Mouse (Mus musculus) embryonic facial prominence, embryonic 14.5 days (tissue): Measurements from ENCODE around the gene Cdk12. TPM values are rescaled to one million over a fixed set of nuclear protein-coding genes. Genes with fewer than 3 reads are reported as not detected.
A peak's percentile ranks its signal among the peaks of the same experiment; 100 is the strongest.
"Not testable (repeated sequence)": the region's sequence is repeated elsewhere in the genome, so short reads cannot be mapped to it uniquely, and the experiment has no call there.

ENCODE experiments used
- ATAC-seq: fragments of 200-750 bp; cut with Nextera tagmentation; 2 replicates; pipeline ENCODE4 v1.8.0; 2017; ENCODE audit warnings: low read depth, moderate number of reproducible peaks, moderate TSS enrichment
- DNase-seq: peaks from one replicate; pipeline ENCODE4 v3.0.0-alpha.2; 2015; ENCODE audit warnings: low spot score
- H3K27ac ChIP-seq: fragments of 300-500 bp; sonication (generic); replicated peaks from 2 replicates; pipeline ENCODE4 v1.5.1; 2014; ENCODE audit warnings: low read depth, mild to moderate bottlenecking, low read length, moderate library complexity
- H3K27me3 ChIP-seq: fragments of 300-500 bp; sonication (generic); replicated peaks from 2 replicates; pipeline ENCODE4 v1.6.1; 2014; ENCODE audit warnings: low read length; ENCODE audit not compliant: control insufficient read depth, insufficient read depth
- H3K36me3 ChIP-seq: fragments of 300-500 bp; sonication (generic); 2 replicates; pipeline ENCODE4 v1.6.1; 2014; ENCODE audit warnings: low read length, mixed read lengths; ENCODE audit not compliant: control insufficient read depth, insufficient read depth
- H3K4me1 ChIP-seq: fragments of 300-500 bp; sonication (generic); 2 replicates; pipeline ENCODE4 v1.6.1; 2014; ENCODE audit warnings: antibody characterized with exemption, low read length; ENCODE audit not compliant: control insufficient read depth, insufficient read depth
- H3K4me2 ChIP-seq: fragments of 300-500 bp; sonication (generic); 2 replicates; pipeline ENCODE4 v1.6.1; 2014; ENCODE audit warnings: low read depth, mild to moderate bottlenecking, low read length, moderate library complexity, mixed read lengths
- H3K4me3 ChIP-seq: fragments of 300-500 bp; sonication (generic); 2 replicates; pipeline ENCODE4 v1.5.1; 2014; ENCODE audit warnings: low read depth, mild to moderate bottlenecking, low read length
- H3K9ac ChIP-seq: fragments of 300-500 bp; sonication (generic); 2 replicates; pipeline ENCODE4 v1.6.1; 2014; ENCODE audit warnings: low read depth, mild to moderate bottlenecking, low read length, moderate library complexity, mixed read lengths
- H3K9me3 ChIP-seq: fragments of 300-500 bp; sonication (generic); 2 replicates; pipeline ENCODE4 v1.6.1; 2016; ENCODE audit warnings: low read length; ENCODE audit not compliant: control insufficient read depth
- WGBS: fragments of 180-500 bp; shearing (Covaris S2); extraction: QIAGEN DNeasy Blood & Tissue Kit; methylation state at CpG from one replicate; pipeline ENCODE4 v1.1.7; 2014; 5-methylcytosine and 5-hydroxymethylcytosine counted together
- polyA plus RNA-seq: library from polyadenylated mRNA; unstranded; fragments of >200 nt; fragmentation: Nextera tagmentation; extraction: Ambion mirVana; gene quantifications from 2 replicates; pipeline ENCODE4 v1.2.1, GENCODE M21; 2014

Cdk12 gene
- polyA plus RNA-seq, 1 experiment from 2014 or later = 9.8 TPM

GRCm38 (mm10) chr11:98201791-98202640 lies 843 bp upstream of the Cdk12 start:
- Histone ChIP-seq H3K9ac (peak overlapping the region; percentile 98), H3K9me3 (no peaks in the 10 kb centered on the region), H3K36me3 (no peaks in the 10 kb centered on the region), H3K27ac (peak overlapping the region; percentile 100), H3K4me3 (peak overlapping the region; percentile 79), H3K27me3 (no peaks in the 10 kb centered on the region), H3K4me2 (peak overlapping the region; percentile 81), H3K4me1 (peaks cover 10% of the 10 kb centered on the region)
- ATAC-seq (peak; percentile 5), DNase-seq (peak; percentile 9)
- 2% methylated on average over 27 of the region's 27 CpGs for WGBS

GRCm38 (mm10) chr11:98203351-98203911 lies 572 bp downstream of the Cdk12 start:
- WGBS = under 1% methylated on average over 37 of the region's 37 CpGs
- ATAC-seq (no peak; the same call in 1 of the 2 replicates), DNase-seq (no peak)
- no peaks in the 10 kb centered on the region for H3K9me3 ChIP-seq
- H3K9ac ChIP-seq = peak overlapping the region; percentile 98
- peaks cover 10% of the 10 kb centered on the region for H3K4me1 ChIP-seq
- H3K27ac ChIP-seq = peak overlapping the region; percentile 100
- H3K27me3 ChIP-seq = no peaks in the 10 kb centered on the region
- peaks cover 11% of the 10 kb centered on the region for H3K36me3 ChIP-seq
- peak overlapping the region; percentile 87 for H3K4me2 ChIP-seq
- peak overlapping the region; percentile 79 for H3K4me3 ChIP-seq

GRCm38 (mm10) chr11:98203931-98204421 lies 1.1 kb downstream of the Cdk12 start:
- H3K4me1 ChIP-seq = peaks cover 10% of the 10 kb centered on the region
- 0% methylated on average over 15 of the region's 16 CpGs for WGBS
- peak overlapping the region; percentile 87 for H3K4me2 ChIP-seq
- no peaks in the 10 kb centered on the region for H3K27me3 ChIP-seq
- peaks cover 16% of the 10 kb centered on the region for H3K36me3 ChIP-seq
- ATAC-seq (no peak), DNase-seq (peak; percentile 1)
- H3K27ac ChIP-seq = peak overlapping the region; percentile 100; the same call in 1 of the 2 replicates
- peak overlapping the region; percentile 98 for H3K9ac ChIP-seq
- peak overlapping the region; percentile 79 for H3K4me3 ChIP-seq
- H3K9me3 ChIP-seq = no peaks in the 10 kb centered on the region

GRCm38 (mm10) chr11:98205463-98205862 lies 2.6 kb downstream of the Cdk12 start:
- Histone ChIP-seq H3K27ac (no peak overlapping the region), H3K4me1 (peaks cover 10% of the 10 kb centered on the region), H3K4me3 (peak overlapping the region; percentile 26), H3K27me3 (no peaks in the 10 kb centered on the region), H3K9ac (peak overlapping the region; percentile 8; the same call in 1 of the 2 replicates), H3K4me2 (peak overlapping the region; percentile 52), H3K36me3 (peaks cover 30% of the 10 kb centered on the region), H3K9me3 (no peaks in the 10 kb centered on the region)
- DNase-seq = no peak
- ATAC-seq = no peak

GRCm38 (mm10) chr11:98206281-98206680 lies 3.4 kb downstream of the Cdk12 start:
- peak overlapping the region; percentile 52 for H3K4me2 ChIP-seq
- H3K9ac ChIP-seq = not testable (repeated sequence)

GRCm38 (mm10) chr11:98209661-98210060 lies 6.8 kb downstream of the Cdk12 start:
- not testable (repeated sequence) for H3K9ac ChIP-seq, H3K4me3 ChIP-seq, ATAC-seq, H3K27me3 ChIP-seq, H3K27ac ChIP-seq, H3K4me1 ChIP-seq, H3K9me3 ChIP-seq, H3K4me2 ChIP-seq, DNase-seq
- H3K36me3 ChIP-seq = peaks cover 69% of the 10 kb centered on the region
- 92% methylated on average over 4 of the region's 5 CpGs for WGBS

More at GRCm38 (mm10) chr11:98206281-98206680, 3.4 kb downstream of the Cdk12 start:
- not testable (repeated sequence) for ATAC-seq, H3K27ac ChIP-seq, DNase-seq, H3K4me1 ChIP-seq, H3K9me3 ChIP-seq, H3K27me3 ChIP-seq
- WGBS = 82% methylated on average over 3 of the region's 3 CpGs
- Histone ChIP-seq H3K4me3 (peak overlapping the region; percentile 26), H3K36me3 (peaks cover 38% of the 10 kb centered on the region)

GRCm38 (mm10) chr11:98213311-98213710 lies 10.5 kb downstream of the Cdk12 start:
- H3K9ac ChIP-seq = no peak overlapping the region
- no peaks in the 10 kb centered on the region for H3K27me3 ChIP-seq
- no peak overlapping the region for H3K27ac ChIP-seq
- peaks cover 77% of the 10 kb centered on the region for H3K36me3 ChIP-seq
- no peak overlapping the region for H3K4me2 ChIP-seq
- no peak for DNase-seq
- ATAC-seq = no peak
- H3K4me1 ChIP-seq = no peaks in the 10 kb centered on the region
- no peak overlapping the region for H3K4me3 ChIP-seq
- H3K9me3 ChIP-seq = no peaks in the 10 kb centered on the region
- 98% methylated on average over 1 of the region's 1 CpGs for WGBS

GRCm38 (mm10) chr11:98226349-98226748 lies 23.5 kb downstream of the Cdk12 start:
- 96% methylated on average over 1 of the region's 1 CpGs for WGBS
- no peak overlapping the region for H3K9ac ChIP-seq
- H3K4me3 ChIP-seq = no peak overlapping the region
- no peak overlapping the region for H3K4me2 ChIP-seq
- H3K27me3 ChIP-seq = no peaks in the 10 kb centered on the region
- H3K9me3 ChIP-seq = no peaks in the 10 kb centered on the region
- ATAC-seq = no peak
- no peak for DNase-seq
- no peak overlapping the region for H3K27ac ChIP-seq
- H3K36me3 ChIP-seq = peaks cover 84% of the 10 kb centered on the region
- H3K4me1 ChIP-seq = no peaks in the 10 kb centered on the region
